Mouse (Mus musculus): Measurements from ENCODE around the gene Snrnp40.

The Snrnp40 gene

GRCm38 (mm10) chr4:130359486-130360237 is at the start of gene Snrnp40, which contains the start of gene Zcchc17:
TSS of gene Snrnp40 (plus strand) at chr4:130360132.
TSS of gene Zcchc17 (minus strand) at chr4:130359943.
- DNase-seq (ENCODE audit: low read depth in 2 of 2, low spot score in 2 of 2): peak; percentile 98 to 99

GRCm38 (mm10) chr4:130312526-130312925 is 47.4 kb upstream of the Snrnp40 start:
- DNase-seq (ENCODE audit: low read depth in 2 of 2, low spot score in 2 of 2): no peak

GRCm38 (mm10) chr4:130313552-130313951 is 46.4 kb upstream of the Snrnp40 start:
- DNase-seq (ENCODE audit: low read depth in 2 of 2, low spot score in 2 of 2): no peak

- no peak for DNase-seq (ENCODE audit: low read depth in 2 of 2, low spot score in 2 of 2)
These were observed 44.0 kb upstream of the Snrnp40 start for GRCm38 (mm10) chr4:130315771-130316527.

- no peak for DNase-seq (ENCODE audit: low read depth in 2 of 2, low spot score in 2 of 2)
These were observed 43.2 kb upstream of the Snrnp40 start for GRCm38 (mm10) chr4:130316691-130317090.

GRCm38 (mm10) chr4:130318122-130318521 is 41.8 kb upstream of the Snrnp40 start:
- no peak for DNase-seq (ENCODE audit: low read depth in 2 of 2, low spot score in 2 of 2)

- DNase-seq (ENCODE audit: low read depth in 2 of 2, low spot score in 2 of 2): no peak
These were observed 40.4 kb upstream of the Snrnp40 start for GRCm38 (mm10) chr4:130319564-130319963.

GRCm38 (mm10) chr4:130321640-130322039 is 38.3 kb upstream of the Snrnp40 start:
- no peak for DNase-seq (ENCODE audit: low read depth in 2 of 2, low spot score in 2 of 2)

GRCm38 (mm10) chr4:130322567-130322966 is 37.4 kb upstream of the Snrnp40 start:
- DNase-seq (ENCODE audit: low read depth in 2 of 2, low spot score in 2 of 2): no peak

- no peak for DNase-seq (ENCODE audit: low read depth in 2 of 2, low spot score in 2 of 2)
These were observed 36.8 kb upstream of the Snrnp40 start for GRCm38 (mm10) chr4:130323165-130323564.

- no peak for DNase-seq (ENCODE audit: low read depth in 2 of 2, low spot score in 2 of 2)
These were observed 36.3 kb upstream of the Snrnp40 start for GRCm38 (mm10) chr4:130323607-130324006.

- no peak for DNase-seq (ENCODE audit: low read depth in 2 of 2, low spot score in 2 of 2)
These were observed 34.5 kb upstream of the Snrnp40 start for GRCm38 (mm10) chr4:130325446-130325845.

GRCm38 (mm10) chr4:130327366-130327765 is 32.6 kb upstream of the Snrnp40 start:
- DNase-seq (ENCODE audit: low read depth in 2 of 2, low spot score in 2 of 2): no peak

- no peak for DNase-seq (ENCODE audit: low read depth in 2 of 2, low spot score in 2 of 2)
These were observed 24.1 kb upstream of the Snrnp40 start for GRCm38 (mm10) chr4:130335867-130336266.

- peak; percentile 20 to 49 for DNase-seq (ENCODE audit: low read depth in 2 of 2, low spot score in 2 of 2)
These were observed 18.2 kb upstream of the Snrnp40 start for GRCm38 (mm10) chr4:130341691-130342090.

- no peak for DNase-seq (ENCODE audit: low read depth in 2 of 2, low spot score in 2 of 2)
These were observed 10.3 kb upstream of the Snrnp40 start for GRCm38 (mm10) chr4:130349666-130350065.

GRCm38 (mm10) chr4:130350690-130351422 is 9.1 kb upstream of the Snrnp40 start:
- no peak for DNase-seq (ENCODE audit: low read depth in 2 of 2, low spot score in 2 of 2)

- no peak for DNase-seq (ENCODE audit: low read depth in 2 of 2, low spot score in 2 of 2)
These were observed 7.3 kb upstream of the Snrnp40 start for GRCm38 (mm10) chr4:130352588-130352987.

GRCm38 (mm10) chr4:130357946-130358345 is 2.0 kb upstream of the Snrnp40 start:
- no peak for DNase-seq (ENCODE audit: low read depth in 2 of 2, low spot score in 2 of 2)

GRCm38 (mm10) chr4:130360238-130360590 is 282 bp downstream of the Snrnp40 start:
- DNase-seq (ENCODE audit: low read depth in 2 of 2, low spot score in 2 of 2): no peak

GRCm38 (mm10) chr4:130376675-130377074 is 16.7 kb downstream of the Snrnp40 start:
- no peak for DNase-seq (ENCODE audit: low read depth in 2 of 2, low spot score in 2 of 2)

- no peak for DNase-seq (ENCODE audit: low read depth in 2 of 2, low spot score in 2 of 2)
These were observed 17.6 kb downstream of the Snrnp40 start for GRCm38 (mm10) chr4:130377500-130377899.
